20 mouse cellular contexts compared by ENCODE assay signal in the genomic region with DNA sequence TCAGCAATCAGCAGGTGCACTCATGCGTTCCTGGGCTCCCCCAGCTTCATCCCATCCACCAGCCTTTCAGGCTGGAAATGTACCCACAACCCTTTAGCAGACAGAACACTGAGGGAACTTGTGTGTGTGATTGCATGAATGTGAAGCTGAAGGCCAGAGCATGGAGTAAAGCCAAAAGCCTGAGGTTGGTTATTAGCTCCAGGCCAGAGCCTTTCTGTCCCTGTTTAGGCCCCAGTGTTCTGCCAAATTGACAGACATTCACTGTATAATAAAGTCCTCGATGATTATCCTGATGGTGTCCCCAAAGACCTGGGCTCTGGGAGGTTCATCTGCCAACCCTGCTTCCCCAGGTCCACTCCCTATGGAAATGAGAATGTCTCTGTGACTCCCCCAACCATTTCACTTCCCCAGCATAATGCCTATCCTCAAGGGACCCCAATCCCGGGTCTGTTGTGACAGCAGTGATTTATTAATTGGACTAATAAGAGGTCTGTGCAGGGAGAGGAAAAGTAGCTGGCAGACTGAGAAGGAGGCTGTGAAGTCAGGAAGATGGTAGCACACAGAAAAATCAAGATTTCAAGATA. TPM values are rescaled to one million over a fixed set of nuclear protein-coding genes. Genes with fewer than 3 reads are reported as not detected.
A peak's percentile ranks its signal among the peaks of the same experiment; 100 is the strongest.
DNase-seq lines count a peak whose midpoint lies in the region; ATAC-seq and TF ChIP-seq lines count a peak whose summit lies in the region.
"Had no signal": no experiment of that assay in that cellular context is flagged by ENCODE, and none has a peak within 500 bp of the region (broad histone marks: within the 10 kb centered on the region; RNA-seq: fewer than 3 reads in every experiment).

No protein-coding gene starts in this region.

- no peaks in the 10 kb centered on the region for H3K4me1 ChIP-seq in forebrain, postnatal 0 days (ENCODE audit: insufficient read depth)
- H3K4me1 ChIP-seq in forebrain, embryonic 15.5 days, result no peaks in the 10 kb centered on the region
- H3K4me1 ChIP-seq in kidney, embryonic 14.5 days (ENCODE audit: control insufficient read depth, insufficient read depth, low read length), result no peaks in the 10 kb centered on the region
- H3K4me1 ChIP-seq: forebrain, embryonic 10.5 days; limb, embryonic 10.5 days had no signal

- H3K4me2 ChIP-seq in forebrain, postnatal 0 days (ENCODE audit: low read depth), result no peak overlapping the region
- H3K4me2 ChIP-seq in forebrain, embryonic 15.5 days (replicated peaks), result no peak overlapping the region
- H3K4me2 ChIP-seq in kidney, embryonic 14.5 days (replicated peaks; ENCODE audit: low read depth, low read length), result no peak overlapping the region
- H3K4me2 ChIP-seq: embryonic facial prominence, embryonic 15.5 days; liver, embryonic 11.5 days had no signal

- no peak overlapping the region for H3K4me3 ChIP-seq in forebrain, postnatal 0 days (ENCODE audit: low read depth, low read length)
- no peak overlapping the region for H3K4me3 ChIP-seq in forebrain, embryonic 15.5 days
- H3K4me3 ChIP-seq in kidney, embryonic 14.5 days (ENCODE audit: low read length), result no peak overlapping the region
- H3K4me3 ChIP-seq: embryonic facial prominence, embryonic 15.5 days; forebrain, embryonic 10.5 days; gastrocnemius, adult 2 months; limb, embryonic 10.5 days; megakaryocyte, embryonic 14.5 days had no signal

- H3K27me3 ChIP-seq in forebrain, postnatal 0 days (ENCODE audit: insufficient read depth, low read length), result no peaks in the 10 kb centered on the region
- no peaks in the 10 kb centered on the region for H3K27me3 ChIP-seq in forebrain, embryonic 15.5 days
- H3K27me3 ChIP-seq in kidney, embryonic 14.5 days (ENCODE audit: control insufficient read depth, insufficient read depth, low read length), result no peaks in the 10 kb centered on the region
- H3K27me3 ChIP-seq: embryonic facial prominence, embryonic 15.5 days; megakaryocyte, embryonic 14.5 days; Patski had no signal

- no peak for TF ChIP-seq CTCF in forebrain, postnatal 0 days (IDR thresholded peaks at IDR 0.05; ENCODE audit: low read depth)

- H3K27ac ChIP-seq in forebrain, postnatal 0 days (ENCODE audit: low read depth, low read length), result no peak overlapping the region
- H3K27ac ChIP-seq in forebrain, embryonic 15.5 days (replicated peaks), result no peak overlapping the region
- no peak overlapping the region for H3K27ac ChIP-seq in kidney, embryonic 14.5 days (ENCODE audit: low read depth, low read length)
- H3K27ac ChIP-seq: embryonic facial prominence, embryonic 15.5 days; forebrain, embryonic 10.5 days; gastrocnemius, adult 2 months; limb, embryonic 10.5 days had no signal

- peak; percentile 14 for DNase-seq in forebrain, postnatal 0 days
- DNase-seq in kidney, adult 8-10 months, result no peak
- peak; percentile 41 for DNase-seq in NIH3T3 (ENCODE audit: low read depth)
- DNase-seq in fat pad, adult 2 months (ENCODE audit: extremely low read depth, low read depth, low spot score), result peak; percentile 55
- no peak for DNase-seq in right cerebral cortex, postnatal 14 days
- DNase-seq: cerebellum, adult 11-12 months; cerebellum, postnatal 14 days; gastrocnemius, adult 2 months; heart, postnatal 36 days; lung, adult 2 months; thymus, postnatal 36 days had no signal

- H3K36me3 ChIP-seq in forebrain, postnatal 0 days (ENCODE audit: insufficient read depth), result no peaks in the 10 kb centered on the region
- no peaks in the 10 kb centered on the region for H3K36me3 ChIP-seq in forebrain, embryonic 15.5 days
- no peaks in the 10 kb centered on the region for H3K36me3 ChIP-seq in kidney, embryonic 14.5 days (ENCODE audit: control insufficient read depth, insufficient read depth, low read length)
- H3K36me3 ChIP-seq: embryonic facial prominence, embryonic 15.5 days; forebrain, embryonic 10.5 days; limb, embryonic 10.5 days had no signal

- peak; percentile 38; the same call in 1 of the 2 replicates for ATAC-seq in forebrain, postnatal 0 days
- ATAC-seq in forebrain, embryonic 15.5 days (replicated peaks), result no peak
- ATAC-seq in kidney, embryonic 14.5 days (ENCODE audit: low FRiP score, low TSS enrichment), result 0 out of 2 replicates have a peak, but pooled peaks have one; percentile 25
- ATAC-seq: midbrain, embryonic 16.5 days; Patski had no signal

- no peak overlapping the region for H3K9ac ChIP-seq in forebrain, postnatal 0 days
- no peak overlapping the region for H3K9ac ChIP-seq in forebrain, embryonic 15.5 days (replicated peaks)
- no peak overlapping the region for H3K9ac ChIP-seq in kidney, embryonic 14.5 days (ENCODE audit: low read depth, low read length)
- H3K9ac ChIP-seq: embryonic facial prominence, embryonic 15.5 days had no signal

- 36% methylated on average over 3 of the region's 3 CpGs for WGBS in forebrain, postnatal 0 days
- 47% methylated on average over 3 of the region's 3 CpGs for WGBS in forebrain, embryonic 15.5 days
- 36% methylated on average over 3 of the region's 3 CpGs for WGBS in kidney, embryonic 14.5 days

- no peaks in the 10 kb centered on the region for H3K9me3 ChIP-seq in forebrain, postnatal 0 days (ENCODE audit: low read length)
- no peaks in the 10 kb centered on the region for H3K9me3 ChIP-seq in forebrain, embryonic 15.5 days
- no peaks in the 10 kb centered on the region for H3K9me3 ChIP-seq in kidney, embryonic 14.5 days (ENCODE audit: control insufficient read depth, low read length)
- H3K9me3 ChIP-seq: embryonic facial prominence, embryonic 15.5 days; forebrain, embryonic 10.5 days; limb, embryonic 10.5 days; megakaryocyte, embryonic 14.5 days had no signal

RNA-seq across cellular contexts. Expression of a gene that starts 9.7 kb away (rescaled TPM):
- 32.2 and 45.1 TPM in 2 replicates for total RNA-seq in forebrain, postnatal 0 days (2014; rRNA removed)
- polyA plus RNA-seq in forebrain, postnatal 0 days (2015; fragmentation: Nextera tagmentation; extraction: Ambion mirVana), result 8.5 and 14.8 TPM in 2 replicates
- 28.2 and 30.5 TPM in 2 replicates for polyA plus RNA-seq in forebrain, embryonic 15.5 days (2015; fragmentation: Nextera tagmentation; extraction: Ambion mirVana)
- polyA plus RNA-seq in kidney, embryonic 14.5 days (2014; fragmentation: Nextera tagmentation; extraction: Ambion mirVana), result 9.8 and 25.6 TPM in 2 replicates

Comparison
In these comparisons a context has a peak if more than half of its experiments do, and no peak if none do; other contexts are left out.
1. DNase-seq: peak in forebrain, postnatal 0 days (single experiment), NIH3T3 (single experiment) and fat pad, adult 2 months (single experiment); none in kidney, adult 8-10 months (0 of 2) and right cerebral cortex, postnatal 14 days (single experiment).